ENCODE assay signal across 1 mouse cellular context in the genomic region with DNA sequence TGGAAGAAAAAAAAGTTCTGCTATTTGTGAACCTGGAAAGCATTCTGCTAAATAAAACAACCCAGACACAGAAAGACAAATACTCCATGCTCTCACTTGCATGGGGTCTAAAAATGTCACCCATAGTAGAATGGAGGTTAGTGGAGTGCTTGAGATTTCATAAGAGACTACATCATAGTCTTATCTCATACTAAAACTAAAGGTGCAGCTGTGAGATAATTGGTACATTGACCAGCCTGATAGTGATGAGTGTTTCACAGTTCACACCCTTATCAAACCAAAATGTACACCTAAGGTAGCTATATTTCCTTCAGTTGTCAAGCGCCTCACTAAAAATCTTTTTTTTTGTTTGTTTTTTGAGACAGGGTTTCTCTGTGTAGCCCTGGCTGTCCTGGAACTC.
TF ChIP-seq lines count a peak whose summit lies in the region.

No protein-coding gene starts in this region.

TF ChIP-seq in MEL, 35 proteins besides CTCF, POLR2A, EP300 and RAD21 (continued from another document):
- TF ChIP-seq HCFC1 (IDR thresholded peaks at IDR 0.05; ENCODE audit: low read depth, low read length) (no peak), NRF1 (IDR thresholded peaks at IDR 0.05; ENCODE audit: insufficient read depth, low read depth, low read length, poor library complexity, severe bottlenecking) (no peak), POLR2AphosphoS2 (IDR thresholded peaks at IDR 0.05; ENCODE audit: low read length) (no peak), BHLHE40 (IDR thresholded peaks at IDR 0.05; ENCODE audit: borderline replicate concordance, low read depth, low read length) (no peak), MXI1 (IDR thresholded peaks at IDR 0.05; ENCODE audit: low read depth, low read length) (no peak), MYB (IDR thresholded peaks at IDR 0.05; ENCODE audit: low read depth, low read length) (no peak), TBP (IDR thresholded peaks at IDR 0.05; ENCODE audit: low read depth, low read length) (no peak), SIN3A (IDR thresholded peaks at IDR 0.05; ENCODE audit: low read length) (no peak), ETS1 (IDR thresholded peaks at IDR 0.05; ENCODE audit: low read depth, low read length) (peak; percentile 78), USF1 (IDR thresholded peaks at IDR 0.05; ENCODE audit: low read depth, low read length) (no peak)
